Mouse (Mus musculus): ENCODE measurements at regions not wholly inside any gene's neighbourhood (a gene's known extent, or its start where the extent isn't known, plus 50 kb on each side); places are given as distances from the start of the nearest gene placed in this dataset.

DNA sequence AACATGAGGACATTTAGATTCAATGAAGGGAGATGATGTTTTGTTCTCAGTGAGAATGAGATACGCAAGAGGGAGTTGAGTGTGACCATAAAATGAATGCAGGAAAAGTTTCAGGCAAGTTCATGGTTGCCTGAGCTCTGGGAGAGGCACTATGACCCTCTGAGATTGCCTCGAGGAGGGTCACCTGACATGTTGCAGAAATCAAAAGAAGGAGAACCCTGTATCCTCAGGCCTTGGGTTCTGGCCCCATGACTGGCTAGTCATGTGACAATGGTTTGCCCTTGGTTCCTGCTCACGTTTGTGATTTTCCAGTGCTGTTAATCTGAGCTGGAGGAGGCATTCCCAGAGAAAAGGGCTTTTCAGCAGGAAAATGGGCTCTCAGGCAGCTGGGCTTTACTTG, 98.9 kb downstream of the Mab21l3 start:
- DNase-seq (ENCODE audit: low spot score in 2 of 2) = no peak

DNA sequence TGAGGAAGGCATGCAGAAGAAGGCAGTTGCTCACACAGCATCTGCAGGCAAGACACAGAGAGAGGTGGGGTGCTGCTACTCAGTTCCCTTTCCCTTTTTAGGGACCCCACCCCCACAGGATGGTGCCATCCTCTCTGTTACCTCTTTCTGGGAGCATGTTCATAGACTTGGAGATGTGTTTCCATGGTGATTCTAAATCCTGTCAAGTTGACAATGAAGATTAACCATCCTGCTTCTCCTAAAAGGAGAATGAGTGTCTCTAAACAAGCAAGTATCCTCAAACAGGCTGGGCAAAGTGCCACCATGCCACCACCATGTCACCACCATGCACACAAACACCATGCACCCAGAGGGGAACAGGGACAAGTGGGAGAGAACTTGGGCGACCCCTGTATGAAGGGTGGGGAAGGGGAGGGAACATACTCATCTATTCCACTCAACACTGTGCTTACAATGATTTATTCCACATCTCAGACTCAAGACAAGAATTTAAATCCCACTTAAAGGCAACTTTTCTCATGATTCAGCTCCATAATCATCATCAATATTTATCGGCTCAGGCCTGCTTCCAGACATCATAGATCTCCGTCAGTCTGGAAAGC, 99.6 kb downstream of the Mab21l3 start:
- DNase-seq (ENCODE audit: low spot score in 2 of 2) = no peak

DNA sequence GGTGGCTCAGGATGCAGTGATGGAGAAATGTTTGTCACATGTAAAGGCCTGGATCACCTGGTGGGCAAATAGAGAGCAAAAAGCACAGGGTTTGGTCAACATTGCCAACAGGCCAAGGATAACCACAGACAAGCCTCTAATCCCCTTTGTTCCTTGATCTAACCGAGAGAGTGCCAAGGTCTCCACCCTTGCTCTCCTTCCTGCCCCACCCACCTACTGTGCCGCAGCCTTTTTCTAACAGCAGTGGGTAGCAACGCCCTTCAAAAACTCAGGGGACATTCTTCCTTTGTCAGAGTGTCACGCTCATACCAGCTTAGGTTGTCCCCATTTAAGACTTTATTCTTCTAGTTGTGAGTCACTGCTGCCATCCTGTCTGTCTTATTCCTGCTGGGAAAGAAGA, 100.6 kb downstream of the Mab21l3 start:
- no peak for DNase-seq (ENCODE audit: low spot score in 2 of 2)

DNA sequence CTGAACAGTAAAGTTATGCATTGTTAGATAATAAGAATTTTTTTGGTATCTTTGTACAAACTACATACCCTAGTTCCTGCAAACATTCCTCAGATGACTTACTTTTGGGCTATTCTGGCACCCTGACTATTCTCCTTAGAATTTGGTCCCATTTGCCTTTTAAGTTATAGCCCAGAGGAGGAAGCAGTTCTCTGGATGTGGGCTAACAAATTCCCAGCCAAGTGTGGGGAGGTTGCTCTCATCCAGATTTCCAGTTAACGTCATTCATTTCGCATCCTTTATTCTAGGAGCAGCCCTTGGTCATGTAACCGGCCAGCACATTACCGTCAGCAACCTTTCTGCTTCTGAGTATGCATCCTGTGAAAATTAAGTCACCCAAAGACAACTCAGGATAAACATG, 107.9 kb downstream of the Mab21l3 start:
- DNase-seq (ENCODE audit: low spot score in 2 of 2) = no peak

DNA sequence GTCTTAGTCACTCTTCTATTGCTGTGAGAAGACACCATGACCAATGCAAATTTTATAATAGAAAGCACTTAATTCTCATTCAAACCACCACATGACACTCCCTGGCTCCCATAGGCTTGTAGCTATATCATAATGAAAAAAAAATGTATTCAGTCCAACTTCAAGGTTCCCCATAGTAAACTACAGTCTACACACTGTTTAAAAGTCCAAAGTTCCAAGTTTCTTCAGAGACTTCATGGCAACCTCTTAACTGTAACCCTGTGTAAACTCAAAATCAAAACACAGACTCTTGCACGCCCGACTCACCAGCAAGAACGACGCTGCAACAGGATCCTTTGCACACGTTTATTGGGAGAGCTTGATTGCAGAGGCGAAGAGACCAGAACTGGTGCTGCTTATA, 111.6 kb downstream of the Mab21l3 start:
- no peak for DNase-seq (ENCODE audit: low spot score in 2 of 2)

DNA sequence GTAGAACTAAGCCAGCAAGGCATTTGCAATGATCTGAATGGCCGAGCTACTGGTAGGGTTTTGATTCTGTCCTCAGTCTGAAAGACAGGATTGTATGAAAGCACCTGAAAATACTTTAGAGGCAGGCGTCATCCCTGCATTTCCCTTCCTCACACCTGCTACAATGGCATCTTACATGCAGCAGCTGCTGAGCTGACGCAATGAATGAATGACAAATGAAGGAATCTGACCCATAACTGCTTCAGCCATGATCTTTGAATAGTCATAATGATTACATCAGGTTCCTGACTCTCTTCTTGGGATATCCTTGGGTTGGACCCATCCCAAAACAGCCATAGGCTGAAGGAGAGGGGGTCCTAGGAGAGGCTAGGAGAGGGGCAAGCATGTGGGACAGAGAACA, 119.7 kb downstream of the Mab21l3 start:
- DNase-seq (ENCODE audit: low spot score in 2 of 2) = no peak

DNA sequence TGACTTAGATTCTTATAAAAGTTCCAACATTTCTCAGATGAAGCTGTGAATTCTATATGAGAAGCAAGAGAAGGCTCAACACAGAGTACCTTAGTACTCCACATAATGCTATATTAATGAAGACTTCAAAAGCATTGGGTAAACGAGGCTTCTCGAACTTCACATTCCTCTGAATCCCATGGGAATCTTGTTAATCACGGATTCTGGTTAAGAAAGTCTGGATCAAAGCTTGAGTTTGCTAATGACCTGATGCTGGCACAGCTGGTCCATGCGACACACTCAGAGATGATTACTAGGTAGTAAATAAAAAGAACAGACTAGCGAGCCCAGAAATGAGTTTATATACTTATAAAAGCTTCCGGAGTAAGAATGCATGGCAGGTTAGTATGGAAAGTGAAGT, 118.4 kb upstream of the Atp1a1 start:
- DNase-seq (ENCODE audit: low spot score in 2 of 2) = no peak

DNA sequence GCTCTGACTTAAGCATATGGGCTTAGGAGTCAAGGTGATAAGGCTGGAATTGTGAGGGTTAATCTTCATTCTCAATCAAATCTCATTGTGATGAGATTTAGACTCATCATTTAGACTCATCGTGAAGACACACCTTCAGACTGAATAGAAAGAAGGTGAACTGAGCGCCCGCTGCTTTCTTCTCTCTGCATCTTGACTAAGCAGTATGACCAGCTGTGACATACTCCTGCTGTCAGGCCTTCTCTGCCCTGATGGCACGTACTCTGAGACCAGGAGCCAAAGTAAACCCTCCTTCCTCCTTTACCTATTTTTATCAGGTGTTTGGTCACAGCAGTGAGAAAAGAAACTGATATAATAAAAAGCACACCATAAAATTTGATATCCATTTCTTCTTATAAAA, 117.5 kb upstream of the Atp1a1 start:
- DNase-seq (ENCODE audit: low spot score in 2 of 2) = no peak

DNA sequence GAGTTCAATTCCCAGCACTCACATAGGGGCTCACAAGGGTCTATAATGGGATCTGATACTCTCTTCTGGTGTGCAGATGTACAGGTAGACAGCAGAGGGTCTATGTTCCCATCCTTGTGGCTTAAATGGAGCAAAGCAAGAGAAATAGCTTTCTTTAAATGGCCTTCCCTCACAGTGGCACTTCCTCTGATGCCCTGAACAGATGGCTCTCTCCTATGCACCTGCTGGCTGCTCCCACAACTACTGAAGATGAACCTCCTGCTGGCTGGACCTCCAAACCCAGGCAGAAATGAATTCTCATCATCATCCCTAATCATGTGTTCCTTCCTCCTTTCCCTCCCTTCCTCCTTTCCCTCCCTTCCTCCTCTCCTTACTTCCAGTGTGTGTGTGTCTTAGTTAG, 110.9 kb upstream of the Atp1a1 start:
- DNase-seq (ENCODE audit: low spot score in 2 of 2) = no peak

DNA sequence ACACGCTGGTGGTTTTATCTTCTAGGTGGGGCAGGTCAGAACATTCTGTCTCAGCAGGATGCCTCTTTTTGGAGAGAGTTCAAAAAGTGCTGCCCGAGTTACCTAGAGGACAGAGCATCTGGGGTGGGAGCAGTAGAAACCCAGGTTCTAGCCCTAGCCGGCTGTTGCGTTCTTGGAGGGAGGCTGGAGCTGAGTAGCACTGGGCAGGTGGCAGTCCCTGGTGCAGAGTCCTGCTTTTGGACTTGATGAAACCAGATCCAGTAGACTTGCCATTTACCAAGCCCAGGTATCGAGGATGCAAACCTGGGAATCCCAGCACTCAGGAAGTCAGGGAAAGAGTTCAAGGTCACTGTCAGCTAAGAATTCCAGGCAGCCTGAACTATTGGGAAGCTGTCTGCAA, 110.3 kb upstream of the Atp1a1 start:
- no peak for DNase-seq (ENCODE audit: low spot score in 2 of 2)

DNA sequence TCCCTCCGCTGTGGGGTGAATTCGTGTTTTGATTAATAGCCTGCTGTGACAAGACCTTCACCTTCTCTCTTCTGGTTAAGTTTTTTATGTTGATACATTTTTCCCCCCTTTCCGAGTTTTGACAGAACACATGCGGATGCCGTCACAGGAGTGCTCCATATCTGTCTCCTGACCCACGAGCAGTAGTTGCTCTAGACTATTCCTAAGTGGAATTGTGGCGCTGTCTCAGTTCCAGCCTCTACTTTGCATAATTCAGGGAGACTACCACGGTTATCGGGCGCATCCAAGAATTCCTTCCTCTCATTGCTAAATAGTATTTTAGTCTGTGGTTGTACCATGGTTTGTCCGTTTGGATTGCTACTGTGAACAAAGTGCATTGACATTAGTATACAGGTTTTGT, 109.2 kb upstream of the Atp1a1 start:
- no peak for DNase-seq (ENCODE audit: low spot score in 2 of 2)

DNA sequence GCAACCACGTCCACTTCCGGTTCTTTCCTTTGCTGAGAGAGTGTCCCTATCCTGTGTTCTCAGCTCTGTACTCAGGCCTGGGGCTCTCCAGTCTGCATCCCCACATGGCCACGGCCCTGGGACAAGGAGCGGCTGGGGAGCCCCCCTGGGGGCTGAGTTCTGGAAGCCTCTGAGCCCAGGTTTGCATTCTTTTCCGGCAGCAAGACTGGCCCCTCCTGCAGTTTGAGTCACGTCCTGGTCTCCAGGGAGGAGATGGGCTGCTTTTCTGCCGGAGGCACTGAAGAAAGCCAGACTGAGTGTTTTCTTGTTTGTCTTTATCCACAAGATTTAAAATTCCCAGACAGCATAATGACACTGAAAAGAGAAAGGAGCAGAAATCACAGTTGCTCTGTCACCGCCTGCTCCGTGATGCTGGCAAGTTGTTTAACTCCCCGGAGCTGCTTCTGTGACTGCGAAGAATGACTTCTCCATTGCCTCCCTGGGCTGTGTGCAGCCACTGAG, 108.7 kb upstream of the Atp1a1 start:
- DNase-seq (ENCODE audit: low spot score in 2 of 2) = no peak

DNA sequence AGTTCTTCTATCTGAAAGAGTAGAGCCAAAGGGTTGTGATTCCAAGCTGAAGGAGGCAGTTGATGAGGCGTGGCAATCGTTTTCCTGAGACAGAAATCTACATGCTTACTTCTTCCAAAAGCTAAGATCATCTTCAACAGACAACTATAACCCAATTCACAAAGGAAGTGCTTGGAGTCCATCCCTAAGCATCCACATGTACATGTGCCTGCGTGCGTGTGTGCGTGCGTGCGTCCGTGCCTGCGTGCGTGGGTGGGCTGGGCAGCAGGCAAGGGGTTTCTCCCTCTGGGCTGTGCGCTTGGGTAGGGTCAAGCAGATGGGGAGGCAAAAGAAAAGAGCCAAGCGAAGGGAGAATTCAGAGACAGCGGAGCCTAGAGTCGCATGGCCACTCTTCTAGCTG, 108.2 kb upstream of the Atp1a1 start:
- DNase-seq (ENCODE audit: low spot score in 2 of 2) = no peak

DNA sequence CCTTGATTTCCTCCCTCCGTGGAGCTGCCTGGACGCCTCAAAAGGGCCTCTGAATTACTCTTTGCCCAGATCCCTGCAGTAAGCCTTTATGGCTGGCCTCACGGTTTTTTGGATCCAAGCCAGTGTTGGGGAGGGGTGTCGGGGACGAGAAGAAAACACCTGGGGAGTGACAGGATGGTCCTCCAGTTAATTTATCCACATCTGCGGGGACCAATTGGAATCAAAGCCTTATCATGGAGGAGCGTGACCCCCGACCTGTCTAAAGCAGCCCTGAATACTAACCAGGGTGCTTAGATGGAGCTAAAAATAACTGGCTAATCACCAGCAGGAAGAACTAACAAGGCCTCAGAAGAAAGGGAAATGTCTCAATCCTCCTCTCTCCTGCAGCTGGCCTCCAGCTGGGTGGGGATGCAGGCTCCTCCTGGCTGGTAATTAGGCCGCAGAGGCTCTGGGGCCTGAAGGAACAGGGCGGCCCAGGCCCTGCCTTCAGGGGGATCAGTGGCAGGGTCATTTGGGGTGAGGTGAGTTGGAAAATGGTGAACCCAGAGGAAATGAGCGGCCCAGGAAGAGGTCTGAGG, 107.2 kb upstream of the Atp1a1 start:
- DNase-seq (ENCODE audit: low spot score in 2 of 2) = no peak

DNA sequence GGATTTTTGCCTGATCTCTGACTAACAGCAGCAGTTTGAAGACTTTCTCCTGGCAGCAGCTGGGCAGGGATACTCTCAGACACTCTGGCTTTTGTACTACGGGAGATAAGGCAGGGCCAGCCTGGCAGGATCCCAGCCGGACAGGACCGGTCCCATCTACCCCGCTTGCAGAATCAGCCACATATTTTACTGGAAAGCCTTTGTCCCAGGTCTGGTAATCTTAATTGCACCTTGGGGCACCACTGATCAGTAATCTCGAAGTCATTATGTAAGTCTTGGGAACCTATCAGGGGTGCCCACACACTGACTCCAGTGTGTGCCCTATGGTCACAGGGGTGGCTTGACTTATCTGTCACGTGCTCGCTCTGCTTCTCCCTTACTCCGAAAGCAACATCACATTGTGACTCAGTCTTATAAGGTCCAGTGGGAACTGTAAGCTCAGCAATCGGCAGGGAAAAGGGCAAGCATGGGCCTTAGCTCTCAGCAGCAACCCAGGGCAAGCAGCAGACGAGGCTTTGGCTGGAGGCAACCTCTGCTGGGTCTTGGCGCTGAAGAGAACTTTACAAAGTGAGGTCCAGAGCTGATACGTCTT, 105.0 kb upstream of the Atp1a1 start:
- DNase-seq (ENCODE audit: low spot score in 2 of 2) = no peak

DNA sequence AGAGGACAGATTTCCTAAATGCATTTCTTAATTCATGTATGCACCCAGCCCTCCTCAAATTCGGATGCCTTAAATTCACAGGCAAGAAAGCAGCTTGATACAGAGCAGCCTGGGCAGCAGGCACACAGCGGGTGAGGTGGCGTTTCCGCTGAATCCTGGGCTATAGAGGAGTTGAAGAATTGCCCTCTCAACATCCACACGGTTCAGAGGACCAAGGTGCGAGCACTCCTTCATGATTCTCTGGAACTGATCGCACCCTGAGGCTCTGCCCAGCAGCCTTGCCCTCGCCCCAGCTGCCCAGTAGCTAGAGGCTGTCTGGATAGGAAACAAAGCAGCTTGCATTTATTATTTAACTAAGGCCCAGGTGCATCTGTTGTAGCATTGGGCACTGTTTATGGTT, 104.3 kb upstream of the Atp1a1 start:
- DNase-seq (ENCODE audit: low spot score in 2 of 2) = no peak

DNA sequence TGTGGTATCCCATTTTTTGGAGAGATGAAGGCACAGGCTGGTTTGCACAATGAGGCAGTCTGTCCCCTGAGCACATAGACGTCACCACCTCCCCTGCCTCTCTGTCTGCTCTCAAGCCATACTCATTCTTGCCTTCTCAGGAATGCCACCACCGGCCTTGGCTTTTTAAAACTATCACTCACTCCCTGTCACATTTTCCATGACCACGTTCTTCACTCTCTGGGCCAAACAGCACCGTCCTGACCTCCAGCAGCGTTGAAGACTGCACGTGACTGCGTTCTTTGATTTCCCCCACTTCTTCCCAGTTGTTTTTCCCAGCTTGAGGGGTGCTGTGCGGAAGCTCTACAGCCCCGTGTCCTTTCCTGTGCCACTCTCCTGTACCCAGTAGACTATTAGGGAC, 100.4 kb upstream of the Atp1a1 start:
- no peak for DNase-seq (ENCODE audit: low spot score in 2 of 2)

DNA sequence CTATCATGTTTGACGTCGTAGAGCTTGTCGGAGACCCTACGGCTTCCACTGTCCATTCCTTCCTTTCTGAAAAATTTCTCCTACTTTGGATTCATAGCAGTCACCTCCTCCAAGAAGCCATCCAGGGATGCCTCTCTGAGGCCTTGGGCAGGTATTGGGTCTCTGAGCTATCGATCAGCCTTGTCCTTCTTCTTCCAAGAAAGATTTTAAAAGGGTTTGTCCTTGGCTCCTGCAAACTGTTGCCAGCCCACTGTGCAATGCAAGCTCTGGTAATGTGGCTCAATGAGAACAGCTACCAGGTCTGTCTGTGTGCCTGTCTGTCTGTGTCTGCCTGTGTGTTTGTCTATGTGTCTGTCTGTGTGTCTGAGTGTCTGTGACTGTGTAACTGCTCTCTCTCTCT, 99.8 kb upstream of the Atp1a1 start:
- no peak for DNase-seq (ENCODE audit: low spot score in 2 of 2)

DNA sequence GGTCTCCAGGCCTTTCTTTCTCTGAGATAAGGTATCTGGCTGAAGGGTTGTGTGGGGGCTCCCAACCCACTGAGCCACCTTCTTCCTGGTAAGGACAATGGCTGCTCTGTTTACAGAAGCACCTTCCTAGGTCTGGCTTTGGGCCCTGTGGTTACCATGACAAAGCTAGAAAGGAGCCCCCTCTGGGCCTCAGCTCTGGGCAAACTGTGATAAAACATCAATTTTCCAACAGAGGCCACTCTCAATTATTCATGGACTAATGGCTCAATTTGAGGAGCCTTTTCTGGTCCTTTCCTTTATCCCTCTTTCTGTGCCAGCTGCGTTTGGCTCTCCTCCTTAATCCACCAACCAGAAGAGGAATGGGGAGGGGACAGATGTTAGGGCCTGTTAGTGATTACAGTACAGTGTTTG, 97.3 kb upstream of the Atp1a1 start:
- no peak for DNase-seq (ENCODE audit: low spot score in 2 of 2)

DNA sequence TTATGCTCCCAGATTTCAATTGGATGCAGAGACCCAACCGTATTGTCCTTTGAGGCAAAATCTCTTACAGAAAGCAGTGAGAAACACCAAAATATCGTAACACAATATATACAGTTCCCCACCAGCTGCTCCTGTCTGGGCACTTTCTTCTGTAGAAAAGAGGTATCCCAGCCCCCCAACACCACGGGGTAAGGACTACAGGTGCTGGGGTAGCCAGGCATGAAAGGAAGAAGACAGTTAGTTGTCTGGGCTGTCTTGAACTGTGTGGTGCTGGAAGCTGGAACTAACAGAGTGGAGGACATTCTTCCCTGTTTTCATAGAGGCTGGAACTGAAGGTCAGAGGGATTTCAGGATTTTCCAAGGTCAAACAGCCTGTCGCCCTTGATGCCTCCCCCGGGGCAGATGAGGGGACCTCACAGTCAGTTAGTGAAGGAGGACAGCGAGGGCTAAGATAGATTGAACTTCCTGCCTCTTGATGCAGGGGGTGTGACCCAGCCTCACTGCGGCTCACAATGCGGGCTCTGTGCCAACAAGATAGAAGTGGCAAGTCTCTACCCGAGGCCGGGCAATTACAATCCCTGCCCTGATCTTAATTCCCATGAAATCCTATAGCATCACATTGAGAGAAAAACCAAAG, 96.6 kb upstream of the Atp1a1 start:
- DNase-seq (ENCODE audit: low spot score in 2 of 2) = peak in 1 of 2 experiments; percentile 2

DNA sequence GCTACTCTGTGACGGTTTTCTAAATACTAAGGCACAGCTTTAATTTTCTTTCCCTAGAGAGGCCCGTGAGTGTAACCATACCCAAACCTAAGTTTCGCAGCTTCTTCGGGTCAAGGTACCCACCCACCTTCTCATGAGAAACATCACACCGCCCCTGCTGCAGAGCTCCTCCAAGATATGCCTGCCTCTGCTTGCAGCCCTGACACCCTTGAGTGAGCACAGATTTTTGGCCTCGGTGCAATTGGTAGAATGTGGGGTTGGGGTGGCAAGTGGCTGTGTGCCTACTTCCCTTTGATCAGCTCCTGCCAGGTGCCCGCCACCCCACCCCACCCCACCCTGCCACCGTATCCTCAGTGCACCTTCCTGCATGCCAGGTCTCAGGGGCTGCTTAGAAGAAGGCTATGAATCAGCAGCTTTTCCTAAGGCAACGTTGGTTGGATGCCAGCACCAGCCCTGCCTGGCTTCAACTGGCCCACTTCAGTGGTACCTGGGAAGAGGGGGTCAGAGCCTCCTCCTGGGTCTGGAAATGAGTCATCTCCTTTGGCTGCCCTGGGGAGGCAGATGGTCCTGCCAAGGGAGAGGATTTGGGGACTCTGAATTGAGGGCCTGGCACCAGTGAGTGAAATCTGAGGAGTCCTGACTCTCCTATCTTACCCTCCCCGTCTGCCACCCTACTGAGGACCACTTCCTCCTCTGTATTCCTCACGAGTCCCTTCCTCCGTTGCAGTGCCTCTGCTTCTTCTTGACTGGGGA, 95.6 kb upstream of the Atp1a1 start:
- no peak for DNase-seq (ENCODE audit: low spot score in 2 of 2)

DNA sequence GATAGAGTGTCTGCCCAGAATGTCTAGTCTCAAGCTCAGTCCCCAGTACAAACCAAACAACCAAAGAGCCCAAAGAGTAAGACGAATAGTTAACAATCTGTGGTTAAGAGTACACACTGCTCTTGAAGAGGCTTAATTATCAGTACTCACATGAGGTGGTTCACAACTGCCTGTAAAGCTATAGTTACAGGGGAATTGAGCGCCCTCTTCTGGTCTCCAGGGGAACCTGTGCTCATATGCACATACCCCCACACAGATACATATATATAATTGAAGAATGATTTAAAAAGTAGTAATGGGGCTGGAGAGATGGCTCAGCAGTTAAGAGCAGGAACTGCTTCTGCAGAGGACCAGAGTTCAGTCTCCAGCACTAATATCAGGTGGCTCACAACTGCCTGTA, 92.3 kb upstream of the Atp1a1 start:
- no peak for DNase-seq (ENCODE audit: low spot score in 2 of 2)
